In genomic region chr13:108229634-108230330, GRCm38 (mm10) we compare ENCODE assay signal across 18 mouse cellular contexts. TPM values are rescaled to one million over a fixed set of nuclear protein-coding genes. Genes with fewer than 3 reads are reported as not detected.
DNase-seq lines count a peak whose midpoint lies in the region; ATAC-seq and TF ChIP-seq lines count a peak whose summit lies in the region.
"Had no signal": no experiment of that assay in that cellular context is flagged by ENCODE, and none has a peak within 500 bp of the region (broad histone marks: within the 10 kb centered on the region; RNA-seq: fewer than 3 reads in every experiment).

No protein-coding gene starts in this region.

- DNase-seq in kidney, adult 2 months = peak; percentile 92
- peak; percentile 76 to 86 for DNase-seq in kidney, postnatal 36 days
- DNase-seq in lung, postnatal 36 days = peak; percentile 54
- DNase-seq in gastrocnemius, postnatal 10 days = no peak
- DNase-seq in retina, embryonic 14.5 days (ENCODE audit: low spot score) = no peak
- DNase-seq: cerebellum, adult 18-20 months; heart, adult 2 months; thymus, adult 18-20 months had no signal

- no peak overlapping the region for H3K27ac ChIP-seq in intestine, embryonic 15.5 days
- peak overlapping the region; percentile 81 for H3K27ac ChIP-seq in kidney, adult 2 months (ENCODE audit: insufficient read depth, low read depth, low read length)
- H3K27ac ChIP-seq: forebrain, embryonic 13.5 days; heart, adult 2 months; hindbrain, embryonic 12.5 days; layer of hippocampus, adult 2 months; left cerebral cortex, adult 2 months; limb, embryonic 12.5 days; macrophage; midbrain, embryonic 13.5 days had no signal

- TF ChIP-seq POLR2A in kidney, adult 2 months (IDR thresholded peaks at IDR 0.05; ENCODE audit: low read depth, low read length) = no peak

- 0 out of 2 replicates have a peak overlapping the region, but pooled peaks have one; percentile 9 for H3K4me2 ChIP-seq in intestine, embryonic 15.5 days (replicated peaks)
- H3K4me2 ChIP-seq: forebrain, embryonic 13.5 days; hindbrain, embryonic 12.5 days; limb, embryonic 12.5 days; midbrain, embryonic 13.5 days had no signal

- peak; percentile 87 for ATAC-seq in intestine, embryonic 15.5 days
- no peak for ATAC-seq in inflammation-experienced regulatory T-cells, adult 6 months
- ATAC-seq: forebrain, embryonic 13.5 days; midbrain, embryonic 13.5 days had no signal

- 56% methylated on average over 6 of the region's 6 CpGs for WGBS in intestine, embryonic 15.5 days
- 37% methylated on average over 6 of the region's 6 CpGs for WGBS in kidney, adult 2 months

- no peaks in the 10 kb centered on the region for H3K4me1 ChIP-seq in intestine, embryonic 15.5 days (replicated peaks)
- peaks cover 16% of the 10 kb centered on the region; the same call in 1 of the 2 replicates for H3K4me1 ChIP-seq in kidney, adult 2 months (ENCODE audit: control insufficient read depth, insufficient read depth, low read length)
- H3K4me1 ChIP-seq: forebrain, embryonic 13.5 days; hindbrain, embryonic 12.5 days; midbrain, embryonic 13.5 days had no signal

- H3K9ac ChIP-seq in intestine, embryonic 15.5 days = no peak overlapping the region
- H3K9ac ChIP-seq: forebrain, embryonic 13.5 days; hindbrain, embryonic 12.5 days; limb, embryonic 12.5 days; midbrain, embryonic 13.5 days had no signal

- no peaks in the 10 kb centered on the region for H3K27me3 ChIP-seq in intestine, embryonic 15.5 days (replicated peaks)
- H3K27me3 ChIP-seq in kidney, adult 2 months (replicated peaks; ENCODE audit: control insufficient read depth, insufficient read depth, low read length) = no peaks in the 10 kb centered on the region
- H3K27me3 ChIP-seq: forebrain, embryonic 13.5 days; hindbrain, embryonic 12.5 days; limb, embryonic 12.5 days; midbrain, embryonic 13.5 days had no signal

- no peak overlapping the region for H3K4me3 ChIP-seq in intestine, embryonic 15.5 days (replicated peaks)
- no peak overlapping the region for H3K4me3 ChIP-seq in kidney, adult 2 months (ENCODE audit: insufficient read depth, low read depth, low read length)
- H3K4me3 ChIP-seq: forebrain, embryonic 13.5 days; heart, adult 2 months; hindbrain, embryonic 12.5 days; layer of hippocampus, adult 2 months; left cerebral cortex, adult 2 months; limb, embryonic 12.5 days; midbrain, embryonic 13.5 days had no signal

- no peaks in the 10 kb centered on the region for H3K9me3 ChIP-seq in intestine, embryonic 15.5 days
- H3K9me3 ChIP-seq: forebrain, embryonic 13.5 days; G1E; hindbrain, embryonic 12.5 days; limb, embryonic 12.5 days; midbrain, embryonic 13.5 days had no signal

- no peaks in the 10 kb centered on the region for H3K36me3 ChIP-seq in intestine, embryonic 15.5 days
- no peaks in the 10 kb centered on the region for H3K36me3 ChIP-seq in kidney, adult 2 months (ENCODE audit: control insufficient read depth, insufficient read depth, low read length)
- H3K36me3 ChIP-seq: G1E; hindbrain, embryonic 12.5 days; limb, embryonic 12.5 days; midbrain, embryonic 13.5 days had no signal

- no peak for TF ChIP-seq CTCF in kidney, adult 2 months (conservative IDR thresholded peaks at IDR 0.05; ENCODE audit: insufficient read depth, insufficient read length, low read depth, low read length)

RNA-seq across cellular contexts. Expression of gene Elovl7, which starts 15.6 kb away (rescaled TPM):
- 19.9 and 20.3 TPM in 2 replicates for polyA plus RNA-seq in intestine, embryonic 15.5 days (2015; fragmentation: Nextera tagmentation; extraction: Ambion mirVana)
- 17.2 and 20.9 TPM in 2 replicates for polyA plus RNA-seq in kidney, adult 2 months (2012; rRNA removed)
- total RNA-seq in gastrocnemius, postnatal 10 days (2021) = 1 to 10 TPM in 1 of 2 experiments, under 1 TPM in 1; 0.97 to 1.3 TPM
- under 1 TPM; 0.28 to 0.87 (median 0.37) TPM for polyA plus RNA-seq in inflammation-experienced regulatory T-cells, adult 6 months (2017; shearing (Covaris generic))
- polyA plus RNA-seq: G1E had no signal

Comparison
In these comparisons a context has a peak if more than half of its experiments do, and no peak if none do; other contexts are left out.
1. DNase-seq: peak in kidney, adult 2 months (single experiment), kidney, postnatal 36 days (2 of 2) and lung, postnatal 36 days (single experiment); none in gastrocnemius, postnatal 10 days (single experiment) and retina, embryonic 14.5 days (single experiment).